Mouse (Mus musculus) lung, embryonic 15.5 days (tissue): ENCODE measurements around the gene Kcnk5. TPM values are rescaled to one million over a fixed set of nuclear protein-coding genes. Genes with fewer than 3 reads are reported as not detected.
A peak's percentile ranks its signal among the peaks of the same experiment; 100 is the strongest.

Experiments
- ATAC-seq: fragments of 200-750 bp; cut with Nextera tagmentation; 2 replicates; pipeline ENCODE4 v1.8.0; 2017; ENCODE audit warnings: moderate number of reproducible peaks, borderline replicate concordance; ENCODE audit not compliant: low FRiP score, low TSS enrichment; ENCODE audit errors: extremely low read depth
- H3K27ac ChIP-seq: fragments of 300-500 bp; sonication (generic); 2 replicates; pipeline ENCODE4 v1.5.1; 2015; ENCODE audit warnings: moderate library complexity, mild to moderate bottlenecking, inconsistent platforms
- H3K27me3 ChIP-seq: fragments of 300-500 bp; sonication (generic); 2 replicates; pipeline ENCODE4 v1.6.1; 2015; ENCODE audit warnings: inconsistent platforms
- H3K36me3 ChIP-seq: fragments of 300-500 bp; sonication (generic); 2 replicates; pipeline ENCODE4 v1.6.1; 2015; ENCODE audit warnings: inconsistent platforms
- H3K4me1 ChIP-seq: fragments of 300-500 bp; sonication (generic); 2 replicates; pipeline ENCODE4 v1.6.1; 2015; ENCODE audit warnings: inconsistent platforms
- H3K4me2 ChIP-seq: fragments of 300-500 bp; sonication (generic); 2 replicates; pipeline ENCODE4 v1.6.1; 2015; ENCODE audit warnings: inconsistent platforms, mild to moderate bottlenecking, moderate library complexity
- H3K4me3 ChIP-seq: fragments of 300-500 bp; sonication (generic); 2 replicates; pipeline ENCODE4 v1.5.1; 2015; ENCODE audit warnings: mild to moderate bottlenecking, inconsistent platforms
- H3K9ac ChIP-seq: fragments of 300-500 bp; sonication (generic); 2 replicates; pipeline ENCODE4 v1.6.1; 2015; ENCODE audit warnings: inconsistent platforms
- H3K9me3 ChIP-seq: fragments of 300-500 bp; sonication (generic); 2 replicates; pipeline ENCODE4 v1.6.1; 2016; ENCODE audit warnings: inconsistent platforms
- WGBS: fragments of 180-500 bp; shearing (Covaris S2); methylation state at CpG from one replicate; pipeline ENCODE4 v1.1.7; 2015; 5-methylcytosine and 5-hydroxymethylcytosine counted together
- polyA plus RNA-seq: library from polyadenylated mRNA; unstranded; fragments of >200 nt; fragmentation: Nextera tagmentation; extraction: Ambion mirVana; gene quantifications from 2 replicates; pipeline ENCODE4 v1.2.1, GENCODE M21; 2015

Kcnk5 gene
- polyA plus RNA-seq, 1 experiment from 2014 or later, result 12.3 TPM

- Histone ChIP-seq H3K9me3 (no peaks in the 10 kb centered on the region), H3K4me1 (peaks cover 74% of the 10 kb centered on the region), H3K4me2 (no peak overlapping the region), H3K27me3 (no peaks in the 10 kb centered on the region), H3K4me3 (no peak overlapping the region), H3K27ac (no peak overlapping the region), H3K9ac (no peak overlapping the region), H3K36me3 (no peaks in the 10 kb centered on the region)
- ATAC-seq, result no peak
- WGBS, result 25% methylated on average over 6 of the region's 6 CpGs
Observed at GRCm38 (mm10) chr14:20162686-20163085, 18.9 kb downstream of the Kcnk5 start.

GRCm38 (mm10) chr14:20158727-20159681, 22.6 kb downstream of the Kcnk5 start:
- peak; percentile 70; the same call in 1 of the 2 replicates for ATAC-seq
- H3K4me2 ChIP-seq, result no peak overlapping the region
- no peak overlapping the region for H3K9ac ChIP-seq
- H3K27me3 ChIP-seq, result no peaks in the 10 kb centered on the region
- 42% methylated on average over 8 of the region's 8 CpGs for WGBS
- H3K36me3 ChIP-seq, result no peaks in the 10 kb centered on the region
- peaks cover 46% of the 10 kb centered on the region for H3K4me1 ChIP-seq
- no peaks in the 10 kb centered on the region for H3K9me3 ChIP-seq
- H3K4me3 ChIP-seq, result no peak overlapping the region
- H3K27ac ChIP-seq, result 0 out of 2 replicates have a peak overlapping the region, but pooled peaks have one; percentile 3

GRCm38 (mm10) chr14:20157595-20157994, 24.0 kb downstream of the Kcnk5 start:
- H3K36me3 ChIP-seq, result no peaks in the 10 kb centered on the region
- no peak overlapping the region for H3K4me3 ChIP-seq
- WGBS, result 73% methylated on average over 10 of the region's 10 CpGs
- H3K9me3 ChIP-seq, result no peaks in the 10 kb centered on the region
- ATAC-seq, result no peak
- no peak overlapping the region for H3K9ac ChIP-seq
- H3K4me2 ChIP-seq, result no peak overlapping the region
- no peak overlapping the region for H3K27ac ChIP-seq
- no peaks in the 10 kb centered on the region for H3K27me3 ChIP-seq
- peaks cover 35% of the 10 kb centered on the region for H3K4me1 ChIP-seq

- no peak overlapping the region for H3K4me2 ChIP-seq
- H3K27ac ChIP-seq, result no peak overlapping the region
- H3K4me3 ChIP-seq, result no peak overlapping the region
- H3K27me3 ChIP-seq, result no peaks in the 10 kb centered on the region
- peaks cover 25% of the 10 kb centered on the region for H3K4me1 ChIP-seq
- H3K9me3 ChIP-seq, result no peaks in the 10 kb centered on the region
- WGBS, result 56% methylated on average over 10 of the region's 10 CpGs
- no peaks in the 10 kb centered on the region for H3K36me3 ChIP-seq
- H3K9ac ChIP-seq, result no peak overlapping the region
- ATAC-seq, result no peak
Observed at GRCm38 (mm10) chr14:20155718-20156117, 25.9 kb downstream of the Kcnk5 start.

GRCm38 (mm10) chr14:20154937-20155336, 26.7 kb downstream of the Kcnk5 start:
- Histone ChIP-seq H3K27ac (no peak overlapping the region), H3K4me3 (no peak overlapping the region), H3K4me1 (peaks cover 18% of the 10 kb centered on the region), H3K9me3 (no peaks in the 10 kb centered on the region), H3K36me3 (no peaks in the 10 kb centered on the region), H3K4me2 (no peak overlapping the region), H3K27me3 (no peaks in the 10 kb centered on the region), H3K9ac (no peak overlapping the region)
- no peak for ATAC-seq
- WGBS, result 73% methylated on average over 4 of the region's 4 CpGs

GRCm38 (mm10) chr14:20154245-20154644, 27.4 kb downstream of the Kcnk5 start:
- Histone ChIP-seq H3K4me1 (peaks cover 11% of the 10 kb centered on the region), H3K36me3 (no peaks in the 10 kb centered on the region), H3K9me3 (no peaks in the 10 kb centered on the region), H3K27ac (no peak overlapping the region), H3K4me3 (no peak overlapping the region), H3K4me2 (no peak overlapping the region), H3K27me3 (no peaks in the 10 kb centered on the region), H3K9ac (no peak overlapping the region)
- no peak for ATAC-seq
- 27% methylated on average over 7 of the region's 7 CpGs for WGBS

- Histone ChIP-seq H3K4me3 (no peak overlapping the region), H3K36me3 (0 out of 2 replicates have a peak, but pooled peaks cover 15% of the 10 kb centered on the region), H3K27me3 (no peaks in the 10 kb centered on the region), H3K4me2 (no peak overlapping the region), H3K4me1 (0 out of 2 replicates have a peak, but pooled peaks cover 7% of the 10 kb centered on the region), H3K9ac (no peak overlapping the region), H3K27ac (no peak overlapping the region), H3K9me3 (no peaks in the 10 kb centered on the region)
- 81% methylated on average over 22 of the region's 22 CpGs for WGBS
- ATAC-seq, result no peak
Observed at GRCm38 (mm10) chr14:20149127-20150080, 32.2 kb downstream of the Kcnk5 start.

GRCm38 (mm10) chr14:20148514-20148913, 33.1 kb downstream of the Kcnk5 start:
- no peak for ATAC-seq
- Histone ChIP-seq H3K4me3 (no peak overlapping the region), H3K9ac (no peak overlapping the region), H3K4me1 (0 out of 2 replicates have a peak, but pooled peaks cover 7% of the 10 kb centered on the region), H3K36me3 (0 out of 2 replicates have a peak, but pooled peaks cover 15% of the 10 kb centered on the region), H3K4me2 (no peak overlapping the region), H3K9me3 (no peaks in the 10 kb centered on the region), H3K27me3 (no peaks in the 10 kb centered on the region), H3K27ac (no peak overlapping the region)
- 83% methylated on average over 11 of the region's 11 CpGs for WGBS

GRCm38 (mm10) chr14:20147854-20148253, 33.8 kb downstream of the Kcnk5 start:
- no peak for ATAC-seq
- Histone ChIP-seq H3K9me3 (no peaks in the 10 kb centered on the region), H3K4me2 (no peak overlapping the region), H3K9ac (no peak overlapping the region), H3K4me3 (no peak overlapping the region), H3K27me3 (no peaks in the 10 kb centered on the region), H3K27ac (no peak overlapping the region), H3K4me1 (0 out of 2 replicates have a peak, but pooled peaks cover 7% of the 10 kb centered on the region), H3K36me3 (0 out of 2 replicates have a peak, but pooled peaks cover 15% of the 10 kb centered on the region)
- WGBS, result 85% methylated on average over 7 of the region's 7 CpGs

GRCm38 (mm10) chr14:20144093-20144492, 37.5 kb downstream of the Kcnk5 start:
- no peaks in the 10 kb centered on the region for H3K27me3 ChIP-seq
- WGBS, result 68% methylated on average over 4 of the region's 4 CpGs
- 0 out of 2 replicates have a peak, but pooled peaks cover 7% of the 10 kb centered on the region for H3K4me1 ChIP-seq
- H3K4me2 ChIP-seq, result no peak overlapping the region
- no peak for ATAC-seq
- H3K4me3 ChIP-seq, result no peak overlapping the region
- no peak overlapping the region for H3K27ac ChIP-seq
- H3K9me3 ChIP-seq, result no peaks in the 10 kb centered on the region
- peaks cover 27% of the 10 kb centered on the region; the same call in 1 of the 2 replicates for H3K36me3 ChIP-seq
- no peak overlapping the region for H3K9ac ChIP-seq

- no peak for ATAC-seq
- 76% methylated on average over 16 of the region's 16 CpGs for WGBS
- Histone ChIP-seq H3K9ac (no peak within 1 kb of the TSS), H3K36me3 (peaks cover 12% of the 10 kb centered on the region; the same call in 1 of the 2 replicates), H3K27ac (no peak within 1 kb of the TSS), H3K4me1 (no peaks in the 10 kb centered on the region), H3K27me3 (no peaks in the 10 kb centered on the region), H3K9me3 (no peaks in the 10 kb centered on the region), H3K4me3 (no peak within 1 kb of the TSS), H3K4me2 (no peak within 1 kb of the TSS)
Observed at GRCm38 (mm10) chr14:20138484-20139355, 42.9 kb downstream of the Kcnk5 start, which contains the start of gene Saysd1. Saysd1 (minus strand) TSS chr14:20138534.
